In genomic region chr7:66867719-66868501, GRCm38 (mm10) we compare ENCODE assay signal across 8 mouse cellular contexts. TPM values are rescaled to one million over a fixed set of nuclear protein-coding genes. Genes with fewer than 3 reads are reported as not detected.
A peak's percentile ranks its signal among the peaks of the same experiment; 100 is the strongest.
DNase-seq lines count a peak whose midpoint lies in the region; ATAC-seq and TF ChIP-seq lines count a peak whose summit lies in the region.

No protein-coding gene starts in this region.

- DNase-seq in kidney, adult 11 months, result no peak
- no peak for DNase-seq in hindbrain, embryonic 10.5 days (ENCODE audit: low spot score)
- peak; percentile 72 to 76 for DNase-seq in left cerebral cortex, postnatal 14 days (ENCODE audit: low spot score in 2 of 2)

- no peak overlapping the region for H3K9ac ChIP-seq in kidney, embryonic 14.5 days (ENCODE audit: low read depth, low read length)
- H3K9ac ChIP-seq in embryonic facial prominence, embryonic 13.5 days, result peak overlapping the region; percentile 51; the same call in 1 of the 2 replicates

- peak overlapping the region; percentile 34; the same call in 1 of the 2 replicates for H3K27ac ChIP-seq in kidney, embryonic 14.5 days (ENCODE audit: low read depth, low read length)
- peak overlapping the region; percentile 88 for H3K27ac ChIP-seq in embryonic facial prominence, embryonic 13.5 days
- 0 out of 2 replicates have a peak overlapping the region, but pooled peaks have one; percentile 24 for H3K27ac ChIP-seq in hindbrain, embryonic 10.5 days
- H3K27ac ChIP-seq in olfactory bulb, adult 2 months (ENCODE audit: insufficient read depth, low read depth, low read length), result 0 out of 2 replicates have a peak overlapping the region, but pooled peaks have one; percentile 36

- no peaks in the 10 kb centered on the region for H3K36me3 ChIP-seq in kidney, embryonic 14.5 days (ENCODE audit: control insufficient read depth, insufficient read depth, low read length)
- peaks cover 12% of the 10 kb centered on the region for H3K36me3 ChIP-seq in embryonic facial prominence, embryonic 13.5 days
- no peaks in the 10 kb centered on the region for H3K36me3 ChIP-seq in hindbrain, embryonic 10.5 days

- H3K4me2 ChIP-seq in kidney, embryonic 14.5 days (replicated peaks; ENCODE audit: low read depth, low read length), result no peak overlapping the region
- H3K4me2 ChIP-seq in embryonic facial prominence, embryonic 13.5 days, result 0 out of 2 replicates have a peak overlapping the region, but pooled peaks have one; percentile 18

- WGBS in kidney, embryonic 14.5 days, result 30% methylated on average over 13 of the region's 13 CpGs
- WGBS in embryonic facial prominence, embryonic 13.5 days, result 49% methylated on average over 13 of the region's 13 CpGs
- WGBS in hindbrain, embryonic 10.5 days, result 60% methylated on average over 13 of the region's 13 CpGs
- 45% methylated on average over 13 of the region's 13 CpGs for WGBS in olfactory bulb, adult 2 months

- no peak for TF ChIP-seq POLR2A in olfactory bulb, adult 2 months (IDR thresholded peaks at IDR 0.05; ENCODE audit: insufficient read depth, low read depth, low read length)

- ATAC-seq in kidney, embryonic 14.5 days (ENCODE audit: low FRiP score, low TSS enrichment), result peak; percentile 83; the same call in 1 of the 2 replicates
- no peak for ATAC-seq in embryonic facial prominence, embryonic 13.5 days (ENCODE audit: insufficient number of reproducible peaks, insufficient read depth, low FRiP score, low TSS enrichment, low read depth)
- ATAC-seq in erythroid progenitor cell, adult 5-6 weeks (replicated peaks; ENCODE audit: low FRiP score, poor library complexity, severe bottlenecking), result no peak
- no peak for ATAC-seq in megakaryocyte progenitor cell, adult 5-6 weeks (replicated peaks; ENCODE audit: poor library complexity)

- H3K4me1 ChIP-seq in kidney, embryonic 14.5 days (ENCODE audit: control insufficient read depth, insufficient read depth, low read length), result peaks cover 20% of the 10 kb centered on the region
- H3K4me1 ChIP-seq in embryonic facial prominence, embryonic 13.5 days, result peaks cover 50% of the 10 kb centered on the region
- peaks cover 24% of the 10 kb centered on the region for H3K4me1 ChIP-seq in hindbrain, embryonic 10.5 days (replicated peaks)
- peaks cover 34% of the 10 kb centered on the region for H3K4me1 ChIP-seq in olfactory bulb, adult 2 months (ENCODE audit: control insufficient read depth, insufficient read depth, low read length)

- no peaks in the 10 kb centered on the region for H3K27me3 ChIP-seq in kidney, embryonic 14.5 days (ENCODE audit: control insufficient read depth, insufficient read depth, low read length)
- H3K27me3 ChIP-seq in embryonic facial prominence, embryonic 13.5 days, result no peaks in the 10 kb centered on the region
- no peaks in the 10 kb centered on the region for H3K27me3 ChIP-seq in hindbrain, embryonic 10.5 days (ENCODE audit: insufficient read depth, poor library complexity, severe bottlenecking)

- H3K9me3 ChIP-seq in kidney, embryonic 14.5 days (ENCODE audit: control insufficient read depth, low read length), result no peaks in the 10 kb centered on the region
- no peaks in the 10 kb centered on the region for H3K9me3 ChIP-seq in embryonic facial prominence, embryonic 13.5 days
- no peaks in the 10 kb centered on the region for H3K9me3 ChIP-seq in hindbrain, embryonic 10.5 days

- intact Hi-C loops in left cerebral cortex, postnatal 14 days (cut with DNase I), result no loop called here

- H3K4me3 ChIP-seq in kidney, embryonic 14.5 days (ENCODE audit: low read length), result no peak overlapping the region
- no peak overlapping the region for H3K4me3 ChIP-seq in embryonic facial prominence, embryonic 13.5 days
- no peak overlapping the region for H3K4me3 ChIP-seq in hindbrain, embryonic 10.5 days
- H3K4me3 ChIP-seq in olfactory bulb, adult 2 months (ENCODE audit: insufficient read depth, low read depth, low read length), result no peak overlapping the region

- no peak for TF ChIP-seq CTCF in olfactory bulb, adult 2 months (IDR thresholded peaks at IDR 0.05; ENCODE audit: insufficient read depth, low read depth, low read length)

RNA-seq across cellular contexts. Expression of gene Adamts17, which starts 28.4 kb away (rescaled TPM):
- polyA plus RNA-seq in kidney, embryonic 14.5 days (2014; fragmentation: Nextera tagmentation; extraction: Ambion mirVana), result 4.3 and 4.6 TPM in 2 replicates
- polyA plus RNA-seq in embryonic facial prominence, embryonic 13.5 days (2015; fragmentation: Nextera tagmentation; extraction: Ambion mirVana), result 13.2 and 14.8 TPM in 2 replicates
- polyA plus RNA-seq in hindbrain, embryonic 10.5 days (2016; fragmentation: Nextera tagmentation; extraction: Ambion mirVana), result 1.8 and 2.0 TPM in 2 replicates
- total RNA-seq in left cerebral cortex, postnatal 14 days (2021), result 10 to 100 TPM; 13.8 TPM
- polyA plus RNA-seq in olfactory bulb, adult 2 months (2012; ENCODE audit: insufficient read depth, insufficient read length, low replicate concordance, missing spikeins), result not detected in 2 replicates
- not detected in 2 replicates for total RNA-seq in erythroid progenitor cell, adult 5-6 weeks (2015; ENCODE audit: low replicate concordance)
- not detected in 2 replicates for total RNA-seq in erythroid progenitor cell, adult 5-6 weeks (2017; ENCODE audit: low replicate concordance)
- 0.17 and 0.20 TPM in 2 replicates for total RNA-seq in megakaryocyte progenitor cell, adult 5-6 weeks (2015)
- total RNA-seq in megakaryocyte progenitor cell, adult 5-6 weeks (2017), result 0.04 and 0.27 TPM in 2 replicates

Comparison
In these comparisons a context has a peak if more than half of its experiments do, and no peak if none do; other contexts are left out.
1. H3K27ac ChIP-seq: peak in every context shown above with its lines; median percentile 88 in embryonic facial prominence, embryonic 13.5 days; 36 in olfactory bulb, adult 2 months; 34 in kidney, embryonic 14.5 days; 24 in hindbrain, embryonic 10.5 days.
2. DNase-seq: peak in left cerebral cortex, postnatal 14 days (2 of 2); none in kidney, adult 11 months (single experiment) and hindbrain, embryonic 10.5 days (single experiment).